Mouse (Mus musculus) right cerebral cortex, postnatal 14 days (tissue): ENCODE measurements at regions not wholly inside any gene's neighbourhood (a gene's known extent, or its start where the extent isn't known, plus 50 kb on each side); places are given as distances from the start of the nearest gene placed in this dataset.

Source experiments
- DNase-seq: peaks from one replicate; pipeline ENCODE4 v3.0.0; 2022

DNA sequence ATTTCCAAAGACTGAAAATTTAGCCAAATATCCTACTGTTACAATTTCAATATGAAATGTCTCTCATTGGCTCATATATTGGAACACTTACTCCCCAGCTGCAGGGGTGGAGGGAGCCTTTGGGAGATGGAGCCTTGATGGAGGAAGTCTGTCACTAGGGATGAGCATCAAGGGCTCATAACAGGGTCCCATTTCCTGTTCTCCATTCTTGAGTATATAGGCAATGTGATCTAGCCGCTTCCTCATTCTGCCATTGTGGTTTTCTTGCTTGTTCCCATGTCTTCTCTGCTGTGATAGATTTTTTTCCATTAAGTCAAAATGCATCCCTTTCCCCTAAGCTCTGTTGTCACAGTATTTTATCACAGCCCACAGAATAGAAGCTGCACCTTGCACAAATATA, 589.4 kb upstream of the Nr5a2 start:
- DNase-seq: no peak

DNA sequence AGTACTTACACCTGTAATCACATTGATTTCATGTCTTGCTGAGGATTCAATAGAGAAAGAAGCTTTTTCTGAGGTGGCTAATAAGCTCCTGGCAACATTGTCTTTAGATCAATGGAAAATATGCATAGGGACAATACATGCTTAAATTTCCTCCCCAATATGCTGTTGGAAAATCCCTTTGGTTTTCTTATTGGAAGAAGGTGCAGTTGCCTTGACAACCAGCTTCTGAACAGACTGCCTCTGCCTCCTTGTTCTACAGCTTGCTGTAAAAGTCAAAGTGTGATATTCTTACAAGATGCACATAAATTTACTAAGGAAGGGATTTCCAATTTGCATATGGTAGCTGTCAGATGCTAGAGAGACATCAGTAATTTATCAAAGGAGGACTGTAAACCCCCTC, 585.4 kb upstream of the Nr5a2 start:
- DNase-seq: no peak

DNA sequence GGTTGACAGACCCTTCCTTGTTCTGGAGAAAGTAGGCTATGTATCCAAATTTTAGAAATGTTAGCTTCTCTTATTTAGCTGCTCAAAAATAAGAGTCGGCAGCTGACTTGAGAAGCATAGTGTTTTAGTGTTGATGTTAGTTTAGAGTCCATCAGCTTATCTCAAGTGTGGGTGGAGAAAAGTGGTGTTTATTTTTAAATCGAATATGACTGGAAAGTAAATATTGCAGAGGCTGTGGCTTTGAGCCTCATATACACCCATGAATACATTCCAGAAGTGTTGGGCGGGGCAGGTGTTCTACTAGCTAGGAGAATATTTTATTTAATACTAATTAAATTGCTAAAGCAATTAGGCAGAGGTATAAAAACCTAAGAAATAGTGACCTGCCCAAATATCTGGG, 583.6 kb upstream of the Nr5a2 start:
- no peak for DNase-seq

DNA sequence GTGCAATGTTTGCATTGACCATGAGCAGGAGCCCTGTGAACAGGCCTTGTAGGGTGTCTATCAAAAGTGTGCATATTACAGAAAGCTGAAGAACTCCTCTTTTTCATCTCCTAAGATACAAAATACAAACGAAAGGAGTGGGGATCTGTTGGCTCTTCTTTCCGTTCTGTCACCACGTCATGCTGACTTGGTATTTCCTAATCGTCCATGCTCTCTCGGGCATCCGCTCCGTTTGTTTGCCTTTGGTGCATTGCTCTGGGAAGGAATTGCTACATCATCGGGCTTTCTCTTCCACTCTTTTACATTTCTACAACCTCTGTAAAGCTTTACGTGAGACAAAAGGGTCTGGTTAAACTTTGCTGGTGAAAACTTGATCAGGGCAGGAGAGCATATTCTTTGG, 581.2 kb upstream of the Nr5a2 start:
- DNase-seq: no peak

DNA sequence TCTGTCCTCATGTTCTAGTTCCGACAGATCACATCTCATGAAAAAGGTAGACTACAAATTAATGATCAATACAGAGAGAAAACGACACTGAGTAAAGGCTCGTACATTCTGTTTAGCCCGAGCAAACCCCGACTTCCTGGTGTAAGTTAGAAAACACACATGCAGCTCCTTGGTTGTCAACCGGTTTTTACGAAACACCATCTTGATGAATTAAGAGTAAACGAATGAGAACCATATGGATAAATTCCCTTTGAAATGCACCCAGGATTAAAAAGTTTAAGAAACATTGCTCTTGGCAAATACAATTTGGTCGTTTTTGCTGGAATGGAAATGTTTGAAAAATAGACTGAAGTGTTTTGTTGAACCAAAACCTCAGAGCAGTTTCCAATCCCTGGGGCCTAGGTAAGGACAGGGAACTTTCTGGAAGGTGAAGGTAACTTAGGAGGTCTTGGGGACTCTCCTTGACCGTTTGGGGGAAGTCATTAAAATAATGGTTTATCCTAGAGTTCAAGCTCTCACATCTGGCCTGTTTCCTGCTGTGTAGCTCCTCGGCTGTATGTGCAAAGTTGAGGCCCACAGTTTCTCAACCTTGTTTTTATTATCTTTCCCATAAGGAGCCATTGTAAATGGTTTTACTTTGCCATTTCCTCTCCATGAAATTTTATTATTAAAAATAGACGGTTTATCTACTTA, 579.3 kb upstream of the Nr5a2 start:
- DNase-seq: no peak

DNA sequence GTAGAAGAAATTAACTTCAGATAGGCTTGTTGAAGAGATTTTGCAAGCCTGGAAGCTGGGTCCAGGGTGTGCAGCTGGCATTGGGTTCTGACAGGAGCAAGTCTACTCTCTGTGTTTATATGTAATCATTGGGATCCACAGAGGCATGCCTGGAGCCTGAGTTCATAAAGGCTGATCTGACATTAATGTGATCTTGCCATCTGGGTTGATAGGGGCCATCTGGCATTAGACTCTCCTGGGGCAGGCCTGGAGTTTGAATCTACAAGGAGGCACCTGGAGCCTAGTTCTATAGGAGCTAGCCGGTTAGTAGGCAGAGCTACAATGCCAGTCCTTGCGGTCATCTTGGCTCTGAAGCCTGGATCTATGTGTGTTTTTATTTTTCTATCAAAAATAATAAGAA, 554.5 kb upstream of the Nr5a2 start:
- DNase-seq: no peak

DNA sequence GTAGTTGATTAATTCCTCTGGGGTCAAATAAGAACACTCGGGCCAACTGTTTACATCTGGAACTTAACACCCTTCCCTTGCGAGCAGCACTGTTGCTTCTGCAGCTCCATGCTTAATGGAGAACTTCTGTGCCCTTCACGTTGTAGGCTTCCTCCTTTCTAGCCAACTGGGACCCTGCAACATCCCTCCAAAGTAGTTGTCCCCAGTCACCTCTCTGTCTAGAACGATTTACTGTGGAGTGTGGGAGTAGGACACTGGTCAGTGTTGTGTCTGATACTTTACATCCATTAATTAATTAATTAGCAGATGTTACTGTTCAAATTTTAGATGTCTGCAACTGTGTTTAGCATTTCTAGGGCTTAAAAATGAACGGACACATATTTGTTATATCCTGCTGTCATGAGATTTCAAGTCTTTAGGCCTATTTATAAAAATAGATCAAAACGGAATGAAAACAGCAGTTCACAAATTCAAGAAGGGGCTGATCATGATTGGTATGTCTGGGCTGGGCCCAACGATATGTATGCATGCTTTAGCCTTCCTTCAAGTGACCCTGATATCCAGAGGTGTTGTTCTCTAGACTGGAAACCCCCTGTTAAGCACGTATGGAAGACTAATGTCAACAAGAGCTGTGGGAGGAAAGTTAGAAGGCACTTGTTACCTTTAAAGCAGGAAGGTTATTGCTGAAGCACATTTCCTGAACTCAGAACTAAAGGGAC, 543.6 kb upstream of the Nr5a2 start:
- no peak for DNase-seq

DNA sequence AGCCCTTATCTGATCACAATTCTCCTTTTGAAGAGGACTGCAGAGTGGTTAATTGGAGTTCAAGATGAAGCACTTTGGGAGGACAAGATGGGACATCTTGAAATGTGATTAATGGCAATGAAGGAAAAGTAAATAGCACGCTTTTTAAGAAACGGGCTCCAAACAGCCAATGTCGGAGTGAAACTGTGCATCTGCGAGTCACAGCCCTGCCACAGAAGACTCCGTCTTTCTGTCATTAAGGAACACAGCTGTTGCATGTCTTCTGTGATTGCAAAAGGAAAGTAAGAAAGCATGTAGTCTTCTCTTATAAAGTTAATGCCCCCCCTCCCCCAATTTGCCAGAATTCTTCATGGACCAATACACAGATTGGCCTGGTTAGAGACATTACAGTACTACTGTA, 528.0 kb upstream of the Nr5a2 start:
- DNase-seq: no peak

DNA sequence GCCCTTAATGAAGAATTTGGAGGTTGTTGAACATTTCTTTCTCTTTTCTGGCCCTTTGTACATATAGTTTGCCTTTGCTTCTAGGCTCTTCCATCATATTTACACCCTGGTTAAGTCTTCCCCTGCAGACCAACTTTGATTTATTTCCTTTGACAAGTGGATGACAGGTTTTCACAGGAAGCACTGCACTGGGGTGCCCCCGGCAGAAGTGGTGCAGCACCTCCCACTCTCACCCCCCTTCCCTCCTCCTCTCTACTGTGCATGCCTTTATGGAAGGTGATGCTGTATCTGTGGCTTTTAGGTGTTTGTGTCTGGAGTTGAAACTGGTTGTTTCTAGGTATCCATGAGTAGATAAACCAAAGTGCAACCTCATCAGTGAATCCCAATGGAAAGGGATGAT, 518.2 kb upstream of the Nr5a2 start:
- DNase-seq: no peak

DNA sequence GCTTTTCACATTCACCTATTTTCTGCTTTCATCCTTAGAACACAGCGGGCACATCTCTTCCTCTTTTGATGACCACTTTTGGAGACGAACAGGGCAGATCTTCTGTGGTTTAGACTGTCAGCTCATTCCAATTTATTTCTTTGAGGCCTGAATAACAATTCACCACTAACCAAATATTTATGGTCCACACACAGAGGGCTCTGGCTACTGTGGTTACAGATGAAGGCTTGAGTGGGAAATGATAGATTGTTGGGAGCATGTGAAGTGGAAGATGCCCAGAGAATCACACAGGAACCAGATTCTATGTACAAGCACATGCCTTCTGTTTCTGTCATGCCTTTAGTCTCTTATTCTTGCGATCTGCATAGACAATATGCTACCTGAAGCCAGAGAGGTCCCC, 517.0 kb upstream of the Nr5a2 start:
- no peak for DNase-seq

DNA sequence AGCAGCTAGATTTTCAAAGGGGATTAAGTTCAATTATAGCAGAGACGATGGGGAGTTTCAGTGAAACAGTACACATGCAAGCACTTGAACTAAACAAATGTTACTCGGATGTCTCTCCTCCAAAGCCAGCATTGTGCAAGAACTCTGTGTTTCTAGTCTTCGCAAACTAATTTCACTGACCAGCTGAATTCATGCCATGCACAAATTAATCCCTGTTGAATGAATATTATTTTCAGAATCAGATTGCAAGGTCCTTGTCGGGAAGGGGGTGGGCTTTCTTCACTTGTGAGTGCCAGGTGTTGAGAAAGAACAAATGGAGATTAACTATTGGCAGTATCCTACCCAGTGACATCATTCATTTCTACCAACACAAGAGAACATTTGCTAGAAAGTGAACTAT, 514.6 kb upstream of the Nr5a2 start:
- no peak for DNase-seq

DNA sequence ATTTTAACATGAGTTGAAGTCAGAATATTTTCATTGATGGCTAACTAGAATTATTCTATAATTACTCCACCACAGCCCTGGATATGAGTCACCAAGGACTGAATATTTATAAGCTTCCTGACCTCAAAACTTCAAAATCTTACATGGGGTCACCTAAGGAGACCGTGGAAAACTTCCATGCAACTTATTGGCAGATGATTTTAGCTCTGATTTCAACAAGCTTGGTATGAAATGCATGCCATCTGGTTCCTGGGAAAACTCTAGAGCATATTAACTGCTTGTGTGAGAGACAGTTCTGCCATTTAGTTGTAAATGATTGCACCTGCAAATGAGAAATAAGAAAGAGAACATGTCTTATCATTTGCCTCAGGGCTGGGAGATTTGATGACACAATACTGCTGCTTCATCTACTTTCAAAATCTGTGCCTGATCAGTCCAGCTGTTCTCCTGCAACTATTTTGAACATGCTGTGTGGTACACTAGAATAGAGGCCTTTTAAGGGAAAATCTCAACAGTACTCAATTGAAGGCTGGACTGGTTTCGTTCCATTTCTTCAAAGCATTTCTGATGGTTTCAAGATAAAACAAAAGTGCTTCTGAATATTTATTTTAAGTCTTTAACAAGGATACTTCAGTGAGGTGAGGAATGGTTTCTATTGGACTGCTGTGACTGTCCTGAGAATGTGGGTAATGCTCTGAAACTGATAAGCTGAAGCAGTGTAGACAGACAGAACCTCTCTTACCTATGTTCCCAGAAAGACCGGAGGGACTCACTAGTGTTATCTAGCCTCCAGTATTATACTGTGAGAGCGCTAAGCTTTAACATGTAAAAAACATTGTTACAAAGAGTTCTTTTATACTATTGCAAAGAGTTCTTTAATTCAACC, 513.8 kb upstream of the Nr5a2 start:
- no peak for DNase-seq

DNA sequence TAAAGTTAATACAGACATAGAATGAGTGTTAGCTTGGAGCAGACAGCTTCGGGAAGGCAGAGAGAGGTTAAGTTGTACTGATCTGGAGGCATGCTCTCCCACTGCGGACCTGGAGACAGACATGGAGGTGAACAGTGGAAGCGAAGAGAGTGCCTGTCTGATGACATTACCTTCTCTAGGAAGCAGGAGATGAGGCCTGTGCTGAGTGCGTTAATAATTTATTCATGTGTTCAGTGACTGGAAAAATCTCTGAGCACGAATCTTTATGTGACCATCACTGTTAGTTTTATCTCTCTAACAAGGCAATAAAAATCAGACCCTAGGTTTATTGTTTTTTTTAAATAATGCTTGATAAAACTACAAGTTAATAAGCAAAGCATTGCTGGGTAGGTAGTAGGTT, 504.7 kb upstream of the Nr5a2 start:
- DNase-seq: no peak

DNA sequence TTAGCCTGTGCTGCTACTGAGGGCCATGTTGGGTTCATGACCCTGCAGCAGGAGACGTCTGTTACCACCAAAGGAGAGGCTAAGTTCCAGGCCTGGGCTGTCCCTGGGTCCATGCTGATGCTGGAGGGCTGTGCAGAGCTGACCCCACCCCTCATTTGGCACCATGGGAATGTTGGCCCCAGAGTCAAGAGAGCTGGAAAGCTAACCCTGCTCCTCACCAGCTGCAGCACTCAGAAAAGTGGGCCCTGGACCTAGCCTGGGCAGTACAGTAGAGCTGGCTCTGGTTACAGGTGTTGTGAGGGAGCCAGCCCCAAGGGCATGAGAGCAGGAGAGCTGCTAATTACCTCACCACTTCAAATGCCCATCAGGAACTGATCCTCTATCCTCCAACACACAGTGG, 500.9 kb upstream of the Nr5a2 start:
- no peak for DNase-seq

DNA sequence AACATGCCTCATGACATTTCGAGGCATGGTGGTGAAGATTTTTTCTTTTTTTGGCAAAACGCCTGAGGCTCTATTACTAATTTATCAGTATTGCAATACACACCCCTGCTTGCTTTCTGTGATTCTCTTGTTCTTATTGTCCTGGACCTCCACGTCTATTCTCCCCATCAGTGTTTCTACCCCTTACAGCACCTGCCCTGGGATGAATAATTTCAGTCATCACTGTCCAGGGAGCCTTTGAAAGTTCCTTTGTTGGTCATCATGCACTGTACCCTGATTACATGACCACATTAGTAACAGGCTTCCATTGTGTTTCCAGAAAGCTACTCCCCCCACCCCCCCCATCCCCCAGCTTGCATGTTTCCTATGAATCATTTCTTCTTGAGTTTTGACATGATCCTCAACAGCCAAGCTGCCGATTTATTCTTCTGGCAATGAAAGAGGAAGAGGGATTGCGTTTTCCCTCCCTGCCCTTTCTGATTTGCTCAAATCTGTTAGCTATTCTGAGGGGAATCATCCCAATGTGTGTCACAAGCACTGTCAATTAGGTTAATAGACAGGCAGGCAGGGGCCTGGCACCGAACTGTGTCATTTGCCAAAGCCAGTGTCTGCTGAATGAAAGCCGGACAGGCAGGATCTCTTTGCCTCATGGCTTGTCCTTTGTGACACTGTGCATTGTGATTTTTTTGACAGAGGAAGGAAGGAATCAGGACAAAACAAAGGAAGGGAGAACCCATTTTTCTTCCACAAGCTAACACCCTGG, 493.4 kb upstream of the Nr5a2 start:
- no peak for DNase-seq

DNA sequence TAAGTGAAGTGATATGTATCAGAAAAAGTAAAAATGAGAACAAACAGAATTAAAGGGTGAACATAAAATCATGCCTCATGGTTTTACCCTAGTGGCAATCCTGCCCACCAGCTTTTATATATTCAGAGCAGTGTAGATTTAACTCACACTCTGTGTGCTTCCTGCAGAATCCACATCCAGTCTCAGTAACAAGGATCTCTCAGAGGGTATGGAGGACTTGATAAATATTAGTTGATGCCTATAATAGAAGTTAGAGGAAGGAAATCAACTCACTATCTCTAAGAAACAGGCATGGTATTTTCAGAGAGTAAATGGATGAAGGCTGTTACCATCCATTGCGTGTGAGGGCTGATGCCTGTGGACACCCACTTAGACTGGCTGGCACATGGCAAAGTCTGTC, 492.5 kb upstream of the Nr5a2 start:
- no peak for DNase-seq

DNA sequence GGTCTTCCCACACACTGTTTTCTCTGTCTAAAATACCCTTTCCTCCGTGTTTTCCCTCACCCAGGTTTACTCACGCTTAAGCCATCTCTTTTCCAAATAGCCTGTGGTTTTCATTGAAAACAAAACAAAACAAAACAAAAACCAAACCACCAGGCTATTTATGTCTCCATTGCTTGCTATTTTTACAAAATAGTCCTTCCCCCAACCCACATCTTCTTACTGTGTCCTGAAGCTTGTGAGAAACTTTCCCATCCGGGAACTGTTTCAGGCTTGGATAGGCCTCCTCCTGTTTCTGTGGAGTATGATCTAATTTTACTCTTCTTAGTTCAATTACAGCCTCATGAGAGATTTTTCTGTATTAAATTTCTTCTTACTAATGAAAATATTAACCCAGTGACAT, 486.2 kb upstream of the Nr5a2 start:
- no peak for DNase-seq

DNA sequence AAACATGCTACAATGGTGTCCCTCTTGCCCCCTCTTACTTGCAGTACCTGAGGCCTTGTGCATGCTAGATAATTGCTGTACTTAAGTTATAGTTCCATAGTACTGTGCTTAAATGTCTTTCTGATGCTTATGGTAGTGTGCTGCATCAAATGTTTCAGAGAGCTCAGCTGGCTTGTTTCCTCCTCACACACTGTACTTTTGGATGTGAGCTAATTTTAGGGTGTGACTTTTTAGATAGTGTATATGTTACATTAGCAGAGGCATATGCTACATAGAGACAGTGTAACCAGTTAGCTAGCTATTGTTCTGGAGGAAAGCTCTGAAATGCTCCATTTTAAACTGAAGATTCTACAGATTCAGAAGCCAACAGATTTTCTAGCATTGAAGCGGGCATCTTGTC, 467.9 kb upstream of the Nr5a2 start:
- DNase-seq: no peak

DNA sequence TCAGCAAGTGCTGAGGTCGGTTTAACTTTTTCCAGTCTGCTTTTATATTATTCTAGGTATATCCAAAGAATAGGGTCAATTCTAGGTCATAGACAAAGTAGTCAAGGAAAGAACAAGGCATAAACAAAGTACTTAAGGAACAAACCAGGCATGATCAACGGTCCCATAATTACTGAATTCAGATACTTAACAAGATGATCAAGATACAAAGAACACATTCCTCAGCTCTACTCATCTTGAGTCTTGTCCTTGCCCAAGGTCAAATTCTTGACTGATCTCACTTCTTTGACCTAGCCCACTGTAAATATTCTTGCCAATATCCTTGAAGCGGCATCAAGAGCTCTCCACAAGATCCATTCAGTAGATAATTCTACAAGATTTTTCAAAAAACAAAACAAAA, 458.1 kb upstream of the Nr5a2 start:
- no peak for DNase-seq

DNA sequence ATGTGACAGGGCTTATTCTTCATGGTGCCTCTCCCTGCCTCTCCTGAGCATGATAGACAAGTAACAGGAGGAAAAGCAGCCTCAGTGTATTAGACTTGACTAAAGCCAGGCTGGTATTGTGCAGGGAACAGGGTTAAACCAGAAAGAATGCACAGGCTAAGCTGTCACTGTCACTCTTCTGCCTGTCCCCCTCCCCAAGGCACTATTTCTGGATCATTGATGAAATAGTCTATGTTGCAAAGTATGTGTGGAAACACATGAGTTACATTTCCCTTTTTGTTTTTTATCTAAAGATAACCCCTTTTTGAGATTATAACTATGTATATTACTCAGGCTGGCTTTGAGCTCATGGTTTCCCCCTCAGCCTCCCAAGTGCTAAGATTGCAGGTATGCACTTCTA, 436.5 kb upstream of the Nr5a2 start:
- no peak for DNase-seq

DNA sequence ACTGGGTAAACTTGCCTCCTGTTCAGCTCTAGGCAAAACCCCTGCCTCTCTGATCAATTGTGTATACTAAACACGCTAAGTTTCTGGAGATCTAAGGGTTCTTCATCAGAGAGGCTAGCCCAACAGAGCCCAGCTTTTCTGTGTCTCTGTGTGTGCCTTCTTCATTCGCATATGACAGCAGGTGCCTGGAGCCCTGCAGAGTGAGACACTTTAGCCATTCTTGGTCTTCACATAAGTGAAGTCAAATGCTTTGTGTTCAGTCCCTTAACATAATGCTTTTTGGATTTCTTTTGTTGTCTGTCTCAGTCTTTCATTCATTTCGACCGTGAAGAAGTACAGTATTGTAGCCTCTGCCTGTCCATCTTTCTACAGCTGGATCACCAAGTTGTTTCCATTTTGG, 427.3 kb upstream of the Nr5a2 start:
- DNase-seq: no peak

DNA sequence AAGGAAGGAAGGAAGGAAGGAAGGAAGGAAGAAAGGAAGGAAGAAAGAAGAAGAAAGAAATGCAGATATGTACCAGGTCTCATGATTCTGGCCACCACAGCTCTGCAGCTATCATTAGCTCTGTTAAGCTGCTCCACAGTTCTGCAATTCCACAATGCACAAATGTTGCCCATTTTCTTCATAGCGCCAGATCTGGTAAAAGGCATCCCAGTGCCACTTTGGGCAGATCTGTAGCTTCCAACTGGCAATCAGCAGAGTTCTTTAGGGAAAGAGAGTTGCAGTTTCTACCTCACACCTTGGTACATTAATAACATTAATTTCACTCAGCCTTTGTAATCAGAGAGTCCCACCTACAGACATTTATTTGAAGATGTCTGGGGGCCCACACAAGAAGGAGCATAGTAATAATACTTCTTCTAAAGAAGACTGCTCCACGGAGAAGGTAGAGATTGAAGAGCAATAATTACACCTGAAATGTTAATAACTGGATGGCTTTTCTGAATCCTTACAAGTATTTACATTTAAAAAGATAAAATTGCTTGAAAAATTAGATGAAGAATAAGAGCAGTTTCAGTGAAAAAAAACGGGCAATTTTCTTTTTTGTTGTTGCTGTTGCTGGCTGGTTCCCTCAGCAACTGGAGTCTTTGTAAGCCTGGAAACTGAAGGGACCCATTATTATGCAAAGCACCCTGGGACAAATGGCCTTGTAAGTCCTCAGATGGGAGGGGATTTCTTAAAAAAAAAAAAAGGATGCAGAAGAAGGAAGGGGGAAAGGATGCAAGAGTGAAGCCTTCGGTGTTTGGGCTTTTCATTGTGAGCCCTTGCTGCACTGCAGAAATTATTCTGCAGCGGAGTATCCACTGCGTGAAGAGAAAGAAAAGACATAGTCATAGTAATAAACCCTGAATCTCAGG, 418.1 kb upstream of the Nr5a2 start:
- DNase-seq: no peak
